Mouse (Mus musculus) heart, embryonic 16.5 days (tissue): ENCODE results near the gene Mrpl55. TPM values are rescaled to one million over a fixed set of nuclear protein-coding genes. Genes with fewer than 3 reads are reported as not detected.
A peak's percentile ranks its signal among the peaks of the same experiment; 100 is the strongest.

Experiments
- ATAC-seq: fragments of 200-750 bp; cut with Nextera tagmentation; replicated peaks from 2 replicates; pipeline ENCODE4 v1.8.0; 2017; ENCODE audit warnings: moderate number of reproducible peaks; ENCODE audit not compliant: insufficient read depth, low FRiP score; ENCODE audit errors: extremely low read depth
- H3K27ac ChIP-seq: fragments of 300-500 bp; sonication (generic); 2 replicates; pipeline ENCODE4 v1.5.1; 2014; ENCODE audit warnings: mild to moderate bottlenecking, low read length, control low read depth, moderate library complexity
- H3K27me3 ChIP-seq: fragments of 300-500 bp; sonication (generic); 2 replicates; pipeline ENCODE4 v1.6.1; 2014; ENCODE audit warnings: low read length, mixed read lengths; ENCODE audit not compliant: control insufficient read depth, insufficient read depth
- H3K36me3 ChIP-seq: fragments of 300-500 bp; sonication (generic); 2 replicates; pipeline ENCODE4 v1.6.1; 2014; ENCODE audit not compliant: control insufficient read depth, insufficient read depth
- H3K4me1 ChIP-seq: fragments of 300-500 bp; sonication (generic); 2 replicates; pipeline ENCODE4 v1.6.1; 2014; ENCODE audit warnings: low read length, mixed read lengths; ENCODE audit not compliant: control insufficient read depth, insufficient read depth
- H3K4me2 ChIP-seq: fragments of 300-500 bp; sonication (generic); 2 replicates; pipeline ENCODE4 v1.6.1; 2014; ENCODE audit warnings: low read depth, mild to moderate bottlenecking, control low read depth, low read length
- H3K4me3 ChIP-seq: fragments of 300-500 bp; sonication (generic); 2 replicates; pipeline ENCODE4 v1.5.1; 2014; ENCODE audit warnings: mild to moderate bottlenecking, control low read depth, low read length
- H3K9ac ChIP-seq: fragments of 300-500 bp; sonication (generic); 2 replicates; pipeline ENCODE4 v1.6.1; 2014; ENCODE audit warnings: low read length, control low read depth
- H3K9me3 ChIP-seq: fragments of 300-500 bp; sonication (generic); replicated peaks from 2 replicates; pipeline ENCODE4 v1.6.1; 2016; ENCODE audit warnings: low read length; ENCODE audit not compliant: control insufficient read depth
- WGBS: fragments of 180-500 bp; shearing (Covaris S2); extraction: QIAGEN DNeasy Blood & Tissue Kit; methylation state at CpG from one replicate; pipeline ENCODE4 v1.1.7; 2014; 5-methylcytosine and 5-hydroxymethylcytosine counted together
- polyA plus RNA-seq: library from polyadenylated mRNA; unstranded; fragments of >200 nt; fragmentation: Nextera tagmentation; extraction: Ambion mirVana; gene quantifications from 2 replicates; pipeline ENCODE4 v1.2.1, GENCODE M21; 2015

Mrpl55 gene
- polyA plus RNA-seq, 1 experiment from 2014 or later = 115 TPM

GRCm38 (mm10) chr11:59230144-59230760 lies 28.0 kb downstream of the Mrpl55 start:
- Histone ChIP-seq H3K9ac (no peak overlapping the region), H3K27ac (no peak overlapping the region), H3K9me3 (no peaks in the 10 kb centered on the region), H3K4me3 (no peak overlapping the region), H3K4me2 (no peak overlapping the region), H3K4me1 (peaks cover 23% of the 10 kb centered on the region), H3K36me3 (no peaks in the 10 kb centered on the region), H3K27me3 (no peaks in the 10 kb centered on the region)
- WGBS = 13% methylated on average over 7 of the region's 7 CpGs
- no peak for ATAC-seq

- H3K4me2 ChIP-seq = no peak overlapping the region
- WGBS = 63% methylated on average over 2 of the region's 2 CpGs
- H3K9me3 ChIP-seq = no peaks in the 10 kb centered on the region
- H3K27me3 ChIP-seq = no peaks in the 10 kb centered on the region
- no peak overlapping the region for H3K27ac ChIP-seq
- H3K4me1 ChIP-seq = peaks cover 7% of the 10 kb centered on the region; the same call in 1 of the 2 replicates
- H3K36me3 ChIP-seq = no peaks in the 10 kb centered on the region
- H3K4me3 ChIP-seq = no peak overlapping the region
- ATAC-seq = no peak
- H3K9ac ChIP-seq = no peak overlapping the region
Measured at GRCm38 (mm10) chr11:59232797-59233196, 30.5 kb downstream of the Mrpl55 start.

GRCm38 (mm10) chr11:59238525-59239427 lies 36.5 kb downstream of the Mrpl55 start:
- H3K27me3 ChIP-seq = peaks cover 16% of the 10 kb centered on the region
- H3K4me1 ChIP-seq = peaks cover 8% of the 10 kb centered on the region; the same call in 1 of the 2 replicates
- WGBS = 5% methylated on average over 15 of the region's 15 CpGs
- no peak overlapping the region for H3K9ac ChIP-seq
- H3K4me3 ChIP-seq = no peak overlapping the region
- peak; percentile 86 for ATAC-seq
- peak overlapping the region; percentile 16; the same call in 1 of the 2 replicates for H3K4me2 ChIP-seq
- H3K27ac ChIP-seq = no peak overlapping the region
- no peaks in the 10 kb centered on the region for H3K36me3 ChIP-seq
- no peaks in the 10 kb centered on the region for H3K9me3 ChIP-seq

GRCm38 (mm10) chr11:59239428-59239785 lies 37.1 kb downstream of the Mrpl55 start:
- H3K4me3 ChIP-seq = no peak overlapping the region
- H3K4me1 ChIP-seq = peaks cover 8% of the 10 kb centered on the region; the same call in 1 of the 2 replicates
- H3K27me3 ChIP-seq = peaks cover 20% of the 10 kb centered on the region
- H3K9me3 ChIP-seq = no peaks in the 10 kb centered on the region
- WGBS = 56% methylated on average over 4 of the region's 4 CpGs
- H3K27ac ChIP-seq = no peak overlapping the region
- H3K9ac ChIP-seq = no peak overlapping the region
- ATAC-seq = no peak
- H3K36me3 ChIP-seq = no peaks in the 10 kb centered on the region
- no peak overlapping the region for H3K4me2 ChIP-seq

- 65% methylated on average over 4 of the region's 4 CpGs for WGBS
- peaks cover 21% of the 10 kb centered on the region for H3K27me3 ChIP-seq
Measured at GRCm38 (mm10) chr11:59239796-59240195, 37.5 kb downstream of the Mrpl55 start.

GRCm38 (mm10) chr11:59241841-59242240 lies 39.6 kb downstream of the Mrpl55 start:
- WGBS = 25% methylated on average over 3 of the region's 3 CpGs
- H3K4me2 ChIP-seq = no peak overlapping the region
- peaks cover 8% of the 10 kb centered on the region; the same call in 1 of the 2 replicates for H3K4me1 ChIP-seq
- ATAC-seq = no peak
- no peak overlapping the region for H3K27ac ChIP-seq
- H3K4me3 ChIP-seq = no peak overlapping the region
- no peak overlapping the region for H3K9ac ChIP-seq
- no peaks in the 10 kb centered on the region for H3K9me3 ChIP-seq
- peaks cover 22% of the 10 kb centered on the region for H3K27me3 ChIP-seq
- no peaks in the 10 kb centered on the region for H3K36me3 ChIP-seq

More at GRCm38 (mm10) chr11:59239796-59240195, 37.5 kb downstream of the Mrpl55 start:
- peaks cover 8% of the 10 kb centered on the region; the same call in 1 of the 2 replicates for H3K4me1 ChIP-seq
- H3K4me2 ChIP-seq = no peak overlapping the region
- H3K4me3 ChIP-seq = no peak overlapping the region
- no peak overlapping the region for H3K9ac ChIP-seq
- H3K9me3 ChIP-seq = no peaks in the 10 kb centered on the region
- ATAC-seq = no peak
- H3K27ac ChIP-seq = no peak overlapping the region
- no peaks in the 10 kb centered on the region for H3K36me3 ChIP-seq

- H3K4me2 ChIP-seq = no peak overlapping the region
- WGBS = 23% methylated on average over 6 of the region's 6 CpGs
- no peak overlapping the region for H3K9ac ChIP-seq
- H3K9me3 ChIP-seq = no peaks in the 10 kb centered on the region
- H3K36me3 ChIP-seq = no peaks in the 10 kb centered on the region
- ATAC-seq = no peak
- peaks cover 3% of the 10 kb centered on the region; the same call in 1 of the 2 replicates for H3K4me1 ChIP-seq
- peaks cover 28% of the 10 kb centered on the region for H3K27me3 ChIP-seq
- H3K27ac ChIP-seq = no peak overlapping the region
- H3K4me3 ChIP-seq = no peak overlapping the region
Measured at GRCm38 (mm10) chr11:59243856-59244255, 41.6 kb downstream of the Mrpl55 start.

- no peak for ATAC-seq
- peaks cover 30% of the 10 kb centered on the region for H3K27me3 ChIP-seq
- WGBS = 52% methylated on average over 10 of the region's 10 CpGs
Measured at GRCm38 (mm10) chr11:59248101-59248500, 45.8 kb downstream of the Mrpl55 start.

More at GRCm38 (mm10) chr11:59248101-59248500, 45.8 kb downstream of the Mrpl55 start:
- Histone ChIP-seq H3K9me3 (no peaks in the 10 kb centered on the region), H3K27ac (no peak overlapping the region), H3K36me3 (no peaks in the 10 kb centered on the region), H3K9ac (no peak overlapping the region), H3K4me1 (no peaks in the 10 kb centered on the region), H3K4me2 (no peak overlapping the region), H3K4me3 (no peak overlapping the region)
